Mouse (Mus musculus) heart, embryonic 14.5 days (tissue): ENCODE measurements around the gene Stk38l. TPM values are rescaled to one million over a fixed set of nuclear protein-coding genes. Genes with fewer than 3 reads are reported as not detected.
"Not testable (repeated sequence)": the region's sequence is repeated elsewhere in the genome, so short reads cannot be mapped to it uniquely, and the experiment has no call there.

ENCODE experiments used
- ATAC-seq: fragments of 200-750 bp; cut with Nextera tagmentation; 2 replicates; pipeline ENCODE4 v1.8.0; 2017; ENCODE audit warnings: low read depth, moderate TSS enrichment; ENCODE audit not compliant: insufficient number of reproducible peaks, insufficient read depth, low FRiP score
- H3K27ac ChIP-seq, 2 experiments: fragments of 200-500 bp in 1 of 2; fragments of 300-500 bp in 1 of 2; sonication (generic) in 1 of 2; replicated peaks in 1 of 2; 2 replicates each; pipeline ENCODE4 v1.5.1; 2012 to 2014; ENCODE audit warnings: low read depth in 2 of 2, low read length in 2 of 2, control low read depth in 1 of 2, mild to moderate bottlenecking in 1 of 2, mixed read lengths in 1 of 2; ENCODE audit not compliant: control insufficient read depth in 1 of 2, insufficient read depth in 1 of 2
- H3K27me3 ChIP-seq: fragments of 300-500 bp; sonication (generic); 2 replicates; pipeline ENCODE4 v1.6.1; 2014; ENCODE audit warnings: mild to moderate bottlenecking, low read length, control low read depth; ENCODE audit not compliant: control insufficient read depth, insufficient read depth
- H3K36me3 ChIP-seq: fragments of 300-500 bp; sonication (generic); 2 replicates; pipeline ENCODE4 v1.6.1; 2014; ENCODE audit warnings: mild to moderate bottlenecking, control low read depth, low read length, mixed read lengths; ENCODE audit not compliant: control insufficient read depth, insufficient read depth
- H3K4me1 ChIP-seq, 2 experiments: fragments of 200-500 bp in 1 of 2; fragments of 300-500 bp in 1 of 2; sonication (generic) in 1 of 2; 2 replicates each; pipeline ENCODE4 v1.6.1; 2012 to 2014; ENCODE audit warnings: low read length in 2 of 2, control low read depth in 1 of 2, mixed read lengths in 1 of 2; ENCODE audit not compliant: control insufficient read depth in 2 of 2, insufficient read depth in 2 of 2
- H3K4me2 ChIP-seq: fragments of 300-500 bp; sonication (generic); 2 replicates; pipeline ENCODE4 v1.6.1; 2014; ENCODE audit warnings: mild to moderate bottlenecking, low read length
- H3K4me3 ChIP-seq, 2 experiments: fragments of 200-500 bp in 1 of 2; fragments of 300-500 bp in 1 of 2; sonication (generic) in 1 of 2; 2 replicates each; pipeline ENCODE4 v1.5.1; 2012 to 2014; ENCODE audit warnings: low read length in 2 of 2, mild to moderate bottlenecking in 2 of 2, control low read depth in 1 of 2, low read depth in 1 of 2, moderate library complexity in 1 of 2; ENCODE audit not compliant: control insufficient read depth in 1 of 2, insufficient read depth in 1 of 2
- H3K9ac ChIP-seq: fragments of 300-500 bp; sonication (generic); 2 replicates; pipeline ENCODE4 v1.6.1; 2014; ENCODE audit warnings: mild to moderate bottlenecking, low read length
- H3K9me3 ChIP-seq: fragments of 300-500 bp; sonication (generic); 2 replicates; pipeline ENCODE4 v1.6.1; 2016; ENCODE audit warnings: low read length, control low read depth; ENCODE audit not compliant: control insufficient read depth
- WGBS: fragments of 180-500 bp; shearing (Covaris S2); extraction: QIAGEN DNeasy Blood & Tissue Kit; methylation state at CpG from one replicate; pipeline ENCODE4 v1.1.7; 2014; 5-methylcytosine and 5-hydroxymethylcytosine counted together
- polyA plus RNA-seq: library from polyadenylated mRNA; unstranded; fragments of >200 nt; fragmentation: Nextera tagmentation; extraction: Ambion mirVana; gene quantifications from 2 replicates; pipeline ENCODE4 v1.2.1, GENCODE M21; 2014

Stk38l gene
- polyA plus RNA-seq, 1 experiment from 2014 or later = 43.2 TPM

DNA sequence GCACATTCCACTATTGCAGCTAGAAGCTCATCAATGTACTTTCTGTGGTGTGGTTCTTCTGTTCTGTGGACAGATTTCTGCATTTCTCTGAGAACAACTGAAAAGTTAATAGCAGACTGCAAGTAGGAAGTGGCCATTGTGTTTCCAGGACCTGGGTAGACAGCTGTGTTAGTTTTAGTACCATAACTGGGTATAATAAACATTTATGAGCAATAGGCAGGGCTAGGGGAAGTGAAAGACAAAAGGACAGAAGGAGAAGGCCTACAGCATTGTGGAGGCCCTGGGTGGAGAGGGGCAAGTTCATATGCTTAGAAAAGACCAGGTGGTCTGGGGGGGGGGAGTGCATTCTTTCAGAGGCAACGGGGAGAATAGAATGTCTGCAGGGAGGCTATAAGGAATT is 8.8 kb downstream of the Stk38l start:
- H3K4me3 ChIP-seq = no peak overlapping the region
- H3K27ac ChIP-seq = no peak overlapping the region
- H3K9ac ChIP-seq = no peak overlapping the region
- H3K4me1 ChIP-seq = peaks cover 14 to 71% of the 10 kb centered on the region in 2 experiments
- H3K4me2 ChIP-seq = no peak overlapping the region
- H3K36me3 ChIP-seq = no peaks in the 10 kb centered on the region
- WGBS = 75% methylated on average over 1 of the region's 1 CpGs
- no peak for ATAC-seq
- H3K9me3 ChIP-seq = no peaks in the 10 kb centered on the region
- H3K27me3 ChIP-seq = no peaks in the 10 kb centered on the region

DNA sequence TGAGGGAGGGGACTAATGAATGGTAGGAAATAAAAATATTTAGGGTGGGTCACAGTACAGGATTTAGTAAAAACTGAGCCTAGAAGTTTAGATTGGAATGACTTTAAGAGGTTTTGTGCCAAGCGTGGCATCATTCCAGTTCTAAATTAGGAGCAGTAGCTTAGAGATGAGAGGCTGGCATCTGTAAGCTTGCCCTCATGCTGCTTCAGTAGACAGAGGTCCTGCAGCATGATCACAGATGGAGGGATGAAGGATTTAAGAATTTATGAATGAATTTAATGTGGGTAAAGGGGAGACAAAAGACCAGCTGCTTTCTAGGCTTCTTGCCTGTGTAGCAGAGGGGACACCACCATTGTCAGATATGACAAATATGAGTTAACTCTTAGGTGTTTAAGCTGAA is 14.1 kb downstream of the Stk38l start:
- Histone ChIP-seq H3K27ac (peak overlapping the region; percentile 4 to 51; a peak in 3 of 4 replicates), H3K4me3 (no peak overlapping the region), H3K27me3 (no peaks in the 10 kb centered on the region), H3K36me3 (no peaks in the 10 kb centered on the region), H3K9me3 (no peaks in the 10 kb centered on the region), H3K4me1 (peaks cover 4 to 57% of the 10 kb centered on the region in 2 experiments), H3K9ac (no peak overlapping the region; the same call in 1 of the 2 replicates), H3K4me2 (no peak overlapping the region; the same call in 1 of the 2 replicates)
- 45% methylated on average over 1 of the region's 1 CpGs for WGBS
- no peak for ATAC-seq

DNA sequence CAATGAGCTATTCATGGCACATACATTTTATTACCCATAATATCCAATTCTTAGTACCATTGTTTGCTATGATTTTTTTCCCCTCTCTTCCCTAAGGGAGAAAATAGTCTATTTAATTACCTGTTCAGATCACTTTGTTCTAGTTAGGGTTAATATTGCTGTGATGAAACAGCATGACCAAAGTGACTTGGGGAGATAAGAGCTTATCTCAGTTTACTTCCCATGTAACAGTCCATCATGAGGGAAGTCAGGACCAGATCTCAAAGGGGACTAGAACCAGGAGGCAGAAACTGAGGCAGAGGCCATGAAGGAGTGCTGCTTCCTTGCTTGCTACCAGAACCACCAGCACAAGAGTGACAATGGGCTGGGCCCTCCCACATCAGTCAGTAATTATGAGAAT is 15.9 kb downstream of the Stk38l start:
- no peaks in the 10 kb centered on the region for H3K9me3 ChIP-seq
- no peak overlapping the region for H3K4me2 ChIP-seq
- H3K27me3 ChIP-seq = no peaks in the 10 kb centered on the region
- peaks cover 4 to 54% of the 10 kb centered on the region in 2 experiments for H3K4me1 ChIP-seq
- no peaks in the 10 kb centered on the region for H3K36me3 ChIP-seq
- no peak overlapping the region for H3K27ac ChIP-seq
- no peak for ATAC-seq
- no peak overlapping the region for H3K9ac ChIP-seq
- H3K4me3 ChIP-seq = no peak overlapping the region

GRCm38 (mm10) chr6:146741986-146742635 is 17.3 kb downstream of the Stk38l start:
- 62% methylated on average over 5 of the region's 5 CpGs for WGBS
- Histone ChIP-seq H3K9ac (no peak overlapping the region), H3K4me2 (no peak overlapping the region), H3K9me3 (no peaks in the 10 kb centered on the region), H3K27ac (no peak overlapping the region), H3K27me3 (no peaks in the 10 kb centered on the region), H3K4me1 (peaks cover 2 to 51% of the 10 kb centered on the region in 2 experiments; a peak in 3 of 4 replicates), H3K4me3 (no peak overlapping the region), H3K36me3 (no peaks in the 10 kb centered on the region)
- no peak for ATAC-seq

DNA sequence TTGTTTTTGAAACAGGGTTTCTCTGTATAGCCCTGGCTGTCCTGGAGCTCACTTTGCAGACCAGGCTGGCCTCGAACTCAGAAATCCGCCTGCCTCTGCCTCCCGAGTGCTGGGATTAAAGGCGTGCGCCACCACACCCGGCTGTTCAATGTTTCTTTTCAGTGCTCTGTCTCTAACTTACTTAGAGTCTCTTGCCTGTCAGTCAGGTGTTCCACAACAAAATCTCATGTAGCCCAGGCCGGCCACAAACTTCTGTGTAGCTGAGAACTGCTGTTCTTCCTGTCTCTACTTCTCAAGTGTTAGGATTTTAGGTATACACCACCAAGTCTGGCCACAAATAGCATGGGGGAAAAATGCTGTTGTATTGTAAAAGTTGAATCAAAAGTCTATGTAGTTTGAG is 19.5 kb downstream of the Stk38l start:
- ATAC-seq, H3K9me3 ChIP-seq, H3K4me2 ChIP-seq, H3K36me3 ChIP-seq, H3K4me3 ChIP-seq, H3K27ac ChIP-seq, H3K9ac ChIP-seq, H3K27me3 ChIP-seq: not testable (repeated sequence)
- WGBS = 97% methylated on average over 7 of the region's 7 CpGs
- H3K4me1 ChIP-seq = peaks cover 6 to 53% of the 10 kb centered on the region in 2 experiments

- H3K4me3 ChIP-seq = no peak overlapping the region
- no peaks in the 10 kb centered on the region for H3K27me3 ChIP-seq
- 83% methylated on average over 1 of the region's 1 CpGs for WGBS
- H3K9me3 ChIP-seq = no peaks in the 10 kb centered on the region
- no peak overlapping the region for H3K4me2 ChIP-seq
- peak overlapping the region in 1 of 2 experiments; percentile 38; a peak in 1 of 4 replicates for H3K27ac ChIP-seq
- H3K4me1 ChIP-seq = peaks cover 7 to 59% of the 10 kb centered on the region in 2 experiments
- ATAC-seq = no peak
- no peak overlapping the region for H3K9ac ChIP-seq
- no peaks in the 10 kb centered on the region for H3K36me3 ChIP-seq
These were observed 20.4 kb downstream of the Stk38l start for GRCm38 (mm10) chr6:146745180-146745579.

GRCm38 (mm10) chr6:146746577-146746976 is 21.8 kb downstream of the Stk38l start:
- H3K36me3 ChIP-seq = no peaks in the 10 kb centered on the region
- no peak for ATAC-seq
- no peak overlapping the region for H3K4me3 ChIP-seq
- H3K27me3 ChIP-seq = no peaks in the 10 kb centered on the region
- no peak overlapping the region for H3K9ac ChIP-seq
- no peaks in the 10 kb centered on the region for H3K9me3 ChIP-seq
- peaks cover 11 to 65% of the 10 kb centered on the region in 2 experiments for H3K4me1 ChIP-seq
- peak overlapping the region in 1 of 2 experiments; percentile 33; a peak in 1 of 4 replicates for H3K27ac ChIP-seq
- 55% methylated on average over 5 of the region's 5 CpGs for WGBS
- no peak overlapping the region for H3K4me2 ChIP-seq

DNA sequence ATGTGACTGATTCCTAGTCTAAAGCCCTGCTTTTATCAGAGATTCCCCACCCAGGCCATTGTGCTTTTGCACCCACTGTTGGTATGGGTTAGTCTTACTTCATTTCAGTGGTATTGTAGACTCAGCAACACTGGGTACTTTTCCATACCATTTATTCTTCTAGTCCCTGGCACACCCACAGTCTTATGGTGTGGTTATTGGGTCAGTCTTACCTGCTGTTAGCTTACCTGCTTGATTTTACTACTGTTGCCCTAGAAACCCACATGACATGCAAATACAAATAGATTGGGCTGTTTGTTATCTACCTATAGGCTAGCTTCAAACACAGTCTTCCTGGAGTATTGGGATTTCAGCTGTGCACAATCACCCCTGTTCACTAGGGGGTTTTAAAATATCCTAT is 22.3 kb downstream of the Stk38l start:
- H3K4me3 ChIP-seq = no peak overlapping the region
- no peak overlapping the region for H3K4me2 ChIP-seq
- H3K9ac ChIP-seq = no peak overlapping the region
- no peaks in the 10 kb centered on the region for H3K9me3 ChIP-seq
- ATAC-seq = no peak
- H3K4me1 ChIP-seq = peaks cover 12 to 68% of the 10 kb centered on the region in 2 experiments
- peak overlapping the region in 1 of 2 experiments; percentile 33; a peak in 1 of 4 replicates for H3K27ac ChIP-seq
- no peaks in the 10 kb centered on the region for H3K36me3 ChIP-seq
- H3K27me3 ChIP-seq = no peaks in the 10 kb centered on the region
